Mouse (Mus musculus) left cerebral cortex, adult 9 months (tissue): ENCODE measurements at regions not wholly inside any gene's neighbourhood (a gene's known extent, or its start where the extent isn't known, plus 50 kb on each side); places are given as distances from the start of the nearest gene placed in this dataset.

Experiments
- DNase-seq, 2 experiments: peaks; one replicate each; pipeline ENCODE4 v3.0.0; 2022; ENCODE audit warnings: low spot score in 2 of 2

DNA sequence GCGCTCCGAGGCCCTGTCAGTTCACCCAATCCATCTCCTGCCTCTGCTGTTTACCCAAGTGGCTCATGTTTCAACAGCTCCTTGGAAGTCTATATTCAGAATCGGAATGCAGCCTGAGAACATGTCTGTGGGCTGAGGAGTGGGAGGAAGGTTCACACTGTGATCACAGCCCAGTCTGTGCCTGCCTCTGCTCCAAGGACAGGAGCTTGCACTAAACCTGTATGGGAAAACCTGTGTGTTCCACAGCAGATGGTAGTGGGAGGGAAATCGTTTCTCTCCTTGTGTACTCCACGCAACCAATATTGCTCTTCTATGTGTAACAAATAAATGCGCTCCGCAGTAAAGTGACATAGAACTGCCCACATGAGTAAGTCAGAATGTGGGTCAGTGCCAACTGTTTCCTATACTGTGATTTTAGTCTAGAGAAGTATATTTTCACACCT is 514.0 kb upstream of the Epha7 start:
- peak; percentile 86 to 89 for DNase-seq

DNA sequence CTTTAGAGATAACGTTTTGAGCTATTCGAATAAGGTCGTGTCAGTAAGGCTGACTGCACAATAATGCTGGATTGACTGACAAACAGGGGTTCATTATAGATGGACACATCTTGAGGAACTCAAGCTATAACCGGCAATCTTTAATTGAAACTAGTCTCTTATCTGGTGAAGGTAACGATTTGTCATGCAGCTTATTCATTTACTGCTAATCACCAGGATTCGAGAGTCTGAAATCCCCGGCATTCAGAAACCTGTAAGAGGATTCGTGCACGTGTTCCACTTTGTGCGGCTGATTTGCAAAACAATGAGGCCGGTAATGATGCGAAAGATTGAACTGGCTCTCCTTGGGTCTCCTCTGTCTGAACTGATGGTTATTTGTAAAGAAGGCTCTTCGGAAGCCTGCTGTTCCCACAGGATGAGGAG is 512.9 kb upstream of the Epha7 start:
- DNase-seq: no peak

DNA sequence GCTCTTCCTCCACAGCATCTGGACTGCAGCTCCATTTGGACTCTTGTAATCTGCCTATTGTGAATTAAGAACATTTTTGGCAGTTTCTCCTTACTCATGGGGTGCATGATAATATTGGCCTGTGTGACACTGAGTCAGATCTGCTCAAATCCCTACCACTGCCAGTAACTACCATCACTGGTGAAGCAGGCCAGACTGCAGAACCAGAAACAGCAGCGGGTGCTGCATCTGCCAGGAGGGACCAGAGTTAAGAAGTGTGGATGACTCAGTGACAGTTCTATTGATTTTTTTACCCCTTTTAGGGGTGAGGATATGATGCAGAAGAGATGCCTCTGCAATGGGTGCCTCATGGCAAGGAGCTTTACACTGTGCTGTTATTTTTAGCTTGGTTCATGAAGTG is 511.2 kb upstream of the Epha7 start:
- DNase-seq: peak; percentile 16 to 50

DNA sequence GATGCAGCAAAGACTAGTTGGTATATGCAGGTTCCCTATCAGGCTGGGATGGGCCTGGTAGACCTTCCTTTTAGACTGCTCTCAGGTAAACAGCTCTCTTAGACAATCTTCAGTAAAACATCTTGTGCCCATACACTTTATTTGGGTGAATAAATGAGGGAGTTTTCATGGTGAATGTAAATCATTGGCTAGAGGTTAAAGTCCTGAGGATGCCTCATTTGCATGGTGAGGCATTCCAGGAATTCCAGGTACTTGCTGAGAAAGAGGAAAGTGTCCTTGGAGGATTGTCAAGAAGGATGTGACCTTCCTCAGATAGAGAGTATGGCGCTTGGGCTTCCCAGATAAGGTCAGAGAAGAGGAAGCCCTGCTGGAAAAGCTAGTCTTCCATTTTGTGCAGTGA is 481.9 kb upstream of the Epha7 start:
- no peak for DNase-seq

DNA sequence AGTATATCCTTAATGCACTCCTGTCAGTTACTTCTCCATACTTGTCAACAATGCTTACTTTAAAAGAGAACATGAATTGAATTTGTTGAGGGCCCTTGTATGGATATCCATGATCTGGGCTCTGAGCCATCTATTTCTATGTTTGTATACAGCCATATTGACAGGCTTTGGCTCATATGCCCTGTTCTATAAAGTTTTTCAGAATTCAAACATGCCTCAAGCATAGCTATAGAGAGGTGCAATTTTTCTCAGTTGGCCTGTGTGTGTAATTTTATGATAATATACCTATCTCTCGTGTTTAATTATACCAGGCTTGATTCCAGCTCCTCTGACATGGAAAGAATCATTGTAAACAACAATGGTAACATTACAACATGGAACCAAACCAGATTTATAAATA is 448.4 kb upstream of the Epha7 start:
- no peak for DNase-seq

DNA sequence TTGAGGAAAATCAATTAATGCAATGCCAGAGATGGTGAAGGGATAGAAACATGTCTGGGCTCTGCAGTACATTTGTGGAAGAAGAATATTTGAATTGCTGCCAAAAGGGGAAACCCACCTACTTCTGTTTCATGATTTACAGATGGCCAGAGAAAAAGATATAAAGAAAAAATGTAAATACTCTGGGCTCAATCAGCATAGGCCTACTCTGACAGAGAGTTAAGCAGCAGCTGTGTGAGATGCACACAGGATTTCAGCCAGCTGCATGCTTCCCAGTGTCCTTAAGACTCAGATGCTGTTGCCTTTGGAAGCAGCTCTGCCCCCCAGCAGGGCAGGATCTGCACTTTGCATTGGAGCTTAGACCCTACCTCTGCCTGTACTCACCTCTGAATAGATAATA is 435.8 kb upstream of the Epha7 start:
- DNase-seq: no peak

DNA sequence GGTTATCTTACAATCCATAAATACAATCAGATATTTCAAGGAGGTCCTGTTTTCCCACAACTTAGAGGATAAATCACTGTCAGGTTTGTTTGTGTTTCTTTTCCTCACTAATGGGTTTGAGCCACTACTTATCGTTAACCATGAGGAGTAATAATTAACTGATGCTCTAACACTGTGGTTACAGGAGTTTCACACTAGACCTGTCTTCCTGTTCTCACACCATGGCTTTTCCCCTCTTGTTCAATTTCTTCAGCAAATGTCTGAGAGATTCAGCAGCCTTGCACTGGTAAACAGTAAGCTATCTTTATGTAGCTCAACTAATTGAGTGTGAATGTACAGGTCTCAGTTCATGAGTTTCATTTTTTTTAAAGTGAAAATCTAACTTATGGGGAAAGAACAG is 434.3 kb upstream of the Epha7 start:
- DNase-seq: no peak

DNA sequence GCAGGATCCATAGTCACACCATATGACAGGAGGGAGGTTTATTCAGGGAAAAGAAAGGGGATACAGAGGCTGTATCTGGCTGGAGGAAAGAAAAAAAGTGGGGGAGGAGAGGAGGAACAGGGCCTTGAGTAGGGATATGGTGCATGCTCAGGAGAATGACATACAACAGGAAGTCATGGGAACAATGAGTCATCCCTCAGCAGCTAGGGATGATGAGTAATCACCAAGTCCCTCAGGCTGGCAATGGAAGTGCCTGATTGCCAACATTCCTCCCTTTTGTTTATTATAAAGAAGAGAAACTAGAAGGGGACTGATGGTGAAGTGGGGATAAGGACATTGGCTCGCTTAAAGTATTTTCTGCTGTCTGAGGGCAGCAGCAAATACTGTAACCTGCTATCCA is 388.6 kb upstream of the Epha7 start:
- DNase-seq: no peak

DNA sequence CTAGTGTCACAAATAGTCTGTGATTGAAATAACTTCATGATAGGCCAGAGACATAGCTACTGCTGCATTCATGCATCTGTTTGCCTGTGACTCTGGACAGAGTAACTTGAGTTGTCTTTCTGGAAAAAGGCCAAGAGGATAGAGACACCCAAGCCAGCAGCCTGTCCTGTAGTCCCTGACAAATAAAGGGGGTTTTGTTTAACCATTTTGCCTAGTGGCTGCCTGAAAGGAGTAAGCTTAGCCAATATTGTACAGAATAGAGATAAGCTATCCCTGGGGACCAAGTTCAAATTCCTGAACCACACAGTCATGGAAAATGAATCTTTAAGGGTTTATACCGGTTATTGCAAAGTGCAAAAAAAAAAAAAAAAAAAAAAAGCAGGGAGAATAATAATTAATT is 372.8 kb upstream of the Epha7 start:
- DNase-seq: no peak

DNA sequence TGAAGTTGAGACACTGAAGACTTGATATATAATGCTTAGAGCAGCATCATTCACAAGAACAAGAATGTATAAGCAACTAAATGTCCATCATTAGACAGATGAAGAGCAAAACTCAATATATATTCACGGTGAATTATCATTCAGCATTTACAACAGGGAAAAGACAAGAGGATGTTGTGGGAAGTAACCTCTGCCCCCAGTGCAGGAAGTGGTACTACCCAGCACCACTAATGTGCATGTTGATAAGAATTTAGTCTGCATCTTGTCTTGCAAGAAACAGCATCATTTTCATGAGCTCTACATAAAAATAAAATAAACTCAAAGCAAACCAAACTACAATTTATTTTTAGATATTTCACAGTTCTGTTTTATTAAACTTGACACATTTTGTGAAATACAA is 359.8 kb upstream of the Epha7 start:
- DNase-seq: no peak

DNA sequence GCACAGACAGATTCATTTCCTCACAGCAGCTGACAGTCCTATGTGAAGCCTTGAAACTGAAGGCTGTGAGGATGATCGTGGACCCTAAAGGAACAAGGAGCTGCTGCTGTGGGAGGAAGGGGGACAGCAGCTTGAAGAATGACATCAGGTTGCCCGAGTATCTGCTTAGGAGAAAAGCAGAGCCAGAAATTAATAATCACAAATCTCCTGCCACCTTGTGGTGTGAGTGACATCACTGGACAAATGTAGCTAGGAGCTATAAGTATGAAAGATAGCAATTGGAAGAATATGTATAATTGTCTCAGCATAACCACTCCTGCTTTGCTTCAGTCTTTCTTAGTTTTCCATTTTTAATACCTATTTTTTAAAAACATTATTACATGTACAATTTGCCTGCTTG is 356.6 kb upstream of the Epha7 start:
- no peak for DNase-seq
